Mouse (Mus musculus) embryonic facial prominence, embryonic 13.5 days (tissue): Measurements from ENCODE around the gene Setd6. TPM values are rescaled to one million over a fixed set of nuclear protein-coding genes. Genes with fewer than 3 reads are reported as not detected.

ENCODE experiments used
- microRNA-seq: library from miRNA; unstranded; fragments of <30 nt; microRNA quantifications from one replicate; pipeline ENCODE4, GENCODE M21; 2016
- polyA plus RNA-seq: library from polyadenylated mRNA; unstranded; fragments of >200 nt; fragmentation: Nextera tagmentation; extraction: Ambion mirVana; gene quantifications from 2 replicates; pipeline ENCODE4 v1.2.1, GENCODE M21; 2015

Setd6 gene
- polyA plus RNA-seq, 1 experiment from 2014 or later: 21.0 TPM

Small RNAs within 50 kb of the gene (microRNA-seq; reads per million reads assigned to microRNA genes)
- 1.3 reads per million for gene Mir7073

Other genes starting within 250 kb of the Setd6 start
- 13.5 and 14.6 TPM in 2 replicates for gene Csnk2a2, start 225.8 kb upstream of the Setd6 start, polyA plus RNA-seq
- gene Ccdc113, start 181.8 kb upstream of the Setd6 start, polyA plus RNA-seq: 0.21 and 0.74 TPM in 2 replicates
- gene Prss54, start 139.5 kb upstream of the Setd6 start, polyA plus RNA-seq: not detected in 2 replicates
- gene Gins3, start 82.4 kb upstream of the Setd6 start, polyA plus RNA-seq: 24.8 and 29.9 TPM in 2 replicates
- 16.2 and 18.0 TPM in 2 replicates for gene Ndrg4, start 38.9 kb upstream of the Setd6 start, polyA plus RNA-seq
- gene Cnot1, start 91.6 kb downstream of the Setd6 start, polyA plus RNA-seq: 62.7 and 71.6 TPM in 2 replicates
- 351 and 378 TPM in 2 replicates for gene Sap18b, start 109.5 kb downstream of the Setd6 start, polyA plus RNA-seq
- gene Slc38a7, start 137.7 kb downstream of the Setd6 start, polyA plus RNA-seq: 14.9 and 17.5 TPM in 2 replicates
- gene Got2, start 172.7 kb downstream of the Setd6 start, polyA plus RNA-seq: 156 and 167 TPM in 2 replicates